Mouse (Mus musculus): ENCODE measurements around the gene Ccm2l. TPM values are rescaled to one million over a fixed set of nuclear protein-coding genes. Genes with fewer than 3 reads are reported as not detected.

The Ccm2l gene
- total RNA-seq, 1 experiment from 2014 or later = 16.0 TPM

DNA sequence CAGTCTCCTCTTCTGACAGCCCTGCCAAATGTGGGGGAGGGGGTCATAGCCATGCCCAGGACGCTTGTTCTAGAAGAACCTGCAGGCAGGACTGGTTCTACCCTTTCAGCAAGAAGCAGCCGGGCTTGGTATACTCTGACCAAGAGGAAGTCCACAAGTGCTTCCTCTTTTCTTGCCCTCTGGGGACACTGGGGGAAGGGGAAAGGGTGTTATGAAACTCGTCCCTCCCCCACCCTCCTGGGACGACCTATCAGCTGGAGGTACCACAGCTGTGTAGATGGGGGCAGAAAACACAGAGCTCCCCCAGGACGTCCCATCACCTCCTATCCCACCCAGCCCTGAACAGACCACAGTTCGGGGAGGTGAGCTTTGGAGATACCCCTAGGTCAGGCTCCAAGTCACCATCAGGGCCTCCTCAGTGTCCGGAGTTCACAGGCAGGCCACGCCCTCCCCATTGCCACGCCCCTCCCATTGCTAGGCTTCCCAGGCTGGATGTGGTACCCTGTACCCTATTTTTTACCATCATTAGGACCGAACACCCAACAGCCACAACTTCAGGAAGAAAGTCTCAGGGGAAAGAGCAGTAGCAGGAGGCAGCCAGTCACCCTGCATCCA is 24.9 kb downstream of the Ccm2l start:
- no peak for DNase-seq

- DNase-seq = no peak
These were observed 41.5 kb downstream of the Ccm2l start for GRCm38 (mm10) chr2:153107046-153107766.

- no peak for DNase-seq
These were observed 42.0 kb downstream of the Ccm2l start for GRCm38 (mm10) chr2:153107802-153108201.

- peak; percentile 65 for DNase-seq
These were observed 42.8 kb downstream of the Ccm2l start, which contains the start of gene Hck for GRCm38 (mm10) chr2:153108313-153109264. Gene Hck, plus strand, starts transcription at chr2:153108468.

- DNase-seq = no peak
These were observed 43.8 kb downstream of the Ccm2l start for GRCm38 (mm10) chr2:153109596-153109995.

DNA sequence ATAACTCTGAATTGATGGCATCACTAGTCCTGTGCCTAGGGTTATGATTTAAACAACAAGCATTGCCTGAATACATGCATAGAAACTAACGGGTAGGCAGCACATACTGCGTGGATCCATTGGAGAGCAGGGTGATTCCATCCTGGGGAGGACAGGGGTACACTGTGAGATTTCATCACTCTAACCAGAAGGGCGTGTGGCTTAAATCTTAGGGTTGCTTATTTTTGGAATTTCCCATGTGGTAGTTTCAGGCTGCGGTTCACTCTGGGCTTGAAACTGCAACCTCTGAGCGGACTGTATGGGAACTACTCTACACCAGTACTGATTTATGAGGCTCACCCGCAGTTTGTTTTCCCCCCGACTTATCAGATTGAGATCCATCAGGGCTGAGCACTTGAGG is 45.5 kb downstream of the Ccm2l start:
- no peak for DNase-seq

GRCm38 (mm10) chr2:153115679-153116081 is 49.9 kb downstream of the Ccm2l start:
- no peak for DNase-seq

- DNase-seq = no peak
These were observed 51.3 kb downstream of the Ccm2l start for GRCm38 (mm10) chr2:153117051-153117486.

- DNase-seq = no peak
These were observed 53.7 kb downstream of the Ccm2l start for GRCm38 (mm10) chr2:153119488-153119887.

DNA sequence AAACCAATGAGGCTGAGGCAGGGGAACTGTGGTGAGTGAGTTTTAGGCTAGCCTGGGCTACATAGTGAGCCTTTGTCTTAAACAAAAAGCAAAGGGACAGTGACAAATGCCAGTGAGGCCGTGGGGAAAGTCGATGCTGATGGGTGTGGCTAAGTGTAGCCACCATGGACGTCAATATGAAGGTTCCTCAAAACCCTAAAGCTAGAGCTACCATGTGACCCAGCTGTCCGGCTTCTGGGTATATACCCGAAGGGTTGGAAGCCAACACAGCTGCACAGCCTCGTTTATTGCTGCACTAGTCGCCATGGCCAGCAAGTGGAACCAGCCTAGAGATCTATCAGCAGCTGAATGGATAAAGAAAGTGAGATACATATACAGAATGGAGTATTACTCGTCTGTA is 54.4 kb downstream of the Ccm2l start:
- DNase-seq = no peak

- peak; percentile 65 for DNase-seq
These were observed 56.3 kb downstream of the Ccm2l start for GRCm38 (mm10) chr2:153121821-153122615.

DNA sequence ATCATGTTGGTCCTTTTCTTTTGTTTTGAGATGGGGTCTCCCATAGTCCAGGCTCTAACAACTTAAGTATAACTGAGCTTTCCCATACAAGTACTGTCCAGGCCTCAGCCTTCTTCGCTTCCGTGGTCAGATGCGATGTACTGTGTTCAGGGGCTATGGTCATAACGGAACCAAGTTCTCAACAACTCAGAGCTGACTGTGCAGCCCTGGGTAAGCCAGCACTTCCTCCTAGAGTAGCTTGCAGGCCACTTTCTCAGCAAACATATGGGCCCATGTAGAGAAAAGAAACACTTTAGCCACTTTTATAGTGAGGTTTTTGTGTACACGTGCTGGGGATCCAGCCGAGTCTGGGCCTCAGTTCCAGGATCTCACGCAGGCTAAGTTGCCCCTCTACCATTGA is 56.9 kb downstream of the Ccm2l start:
- no peak for DNase-seq

GRCm38 (mm10) chr2:153125875-153126274 is 60.1 kb downstream of the Ccm2l start:
- no peak for DNase-seq

GRCm38 (mm10) chr2:153131019-153131418 is 65.3 kb downstream of the Ccm2l start:
- DNase-seq = peak; percentile 23

Other genes starting within 250 kb of the Ccm2l start
- 48.9 and 61.8 TPM in 2 replicates for gene Bcl2l1, start 234.2 kb upstream of the Ccm2l start, total RNA-seq (2021)
- 9.6 and 13.5 TPM in 2 replicates for gene Tpx2, start 218.0 kb upstream of the Ccm2l start, total RNA-seq (2021)
- not detected in 2 replicates for gene Mylk2, start 154.6 kb upstream of the Ccm2l start, total RNA-seq (2021)
- gene Foxs1, start 132.7 kb upstream of the Ccm2l start, total RNA-seq (2021) = 2.1 and 2.9 TPM in 2 replicates
- gene Dusp15, start 114.3 kb upstream of the Ccm2l start, total RNA-seq (2021) = 1.0 and 4.9 TPM in 2 replicates
- not detected in 2 replicates for gene Ttll9, start 103.5 kb upstream of the Ccm2l start, total RNA-seq (2021)
- gene Pdrg1, start 50.5 kb upstream of the Ccm2l start, total RNA-seq (2021) = 163 and 187 TPM in 2 replicates
- gene Xkr7, start 34.1 kb upstream of the Ccm2l start, total RNA-seq (2021) = 0.57 and 1.4 TPM in 2 replicates
- 1.7 and 1.9 TPM in 2 replicates for gene Hck, start 42.5 kb downstream of the Ccm2l start, total RNA-seq (2021)
- 112 and 119 TPM in 2 replicates for gene Tm9sf4, start 95.3 kb downstream of the Ccm2l start, total RNA-seq (2021)
- gene Tspyl3, start 159.5 kb downstream of the Ccm2l start, total RNA-seq (2021) = 2.5 and 3.9 TPM in 2 replicates
- gene Plagl2, start 175.5 kb downstream of the Ccm2l start, total RNA-seq (2021) = 10.7 and 12.0 TPM in 2 replicates
- gene Pofut1, start 175.6 kb downstream of the Ccm2l start, total RNA-seq (2021) = 53.1 and 64.1 TPM in 2 replicates
- gene Kif3b, start 225.5 kb downstream of the Ccm2l start, total RNA-seq (2021) = 31.8 and 34.4 TPM in 2 replicates

Measured in adrenal gland, postnatal 25 days (tissue).